Mouse (Mus musculus): ENCODE data around the gene Sycn. TPM values are rescaled to one million over a fixed set of nuclear protein-coding genes. Genes with fewer than 3 reads are reported as not detected.
A peak's percentile ranks its signal among the peaks of the same experiment; 100 is the strongest.
"Not testable (repeated sequence)": the region's sequence is repeated elsewhere in the genome, so short reads cannot be mapped to it uniquely, and the experiment has no call there.

The Sycn gene
- polyA plus RNA-seq (2012; rRNA removed) = 2.1 and 2.4 TPM in 2 replicates

GRCm38 (mm10) chr7:28540526-28540925, at the start of gene Sycn:
Gene Sycn (plus strand): TSS chr7:28540885.
- 80% methylated on average over 4 of the region's 4 CpGs for WGBS
- no peak for DNase-seq
- TF ChIP-seq CTCF (IDR thresholded peaks at IDR 0.05; ENCODE audit: borderline replicate concordance, control insufficient read depth, extremely low read depth, insufficient read depth, low read length, poor library complexity) (no peak), POLR2A (IDR thresholded peaks at IDR 0.05; ENCODE audit: control insufficient read depth, extremely low read depth, insufficient read depth, low read length, poor library complexity) (no peak)

GRCm38 (mm10) chr7:28490903-28491302, 49.8 kb upstream of the Sycn start:
- DNase-seq = no peak
- Histone ChIP-seq H3K4me1 (replicated peaks; ENCODE audit: control insufficient read depth, insufficient read depth, low read length) (peaks cover 3% of the 10 kb centered on the region; the same call in 1 of the 2 replicates), H3K27me3 (ENCODE audit: control insufficient read depth, insufficient read depth, low read length) (no peaks in the 10 kb centered on the region; the same call in 1 of the 2 replicates), H3K36me3 (ENCODE audit: control insufficient read depth, insufficient read depth, low read length) (no peaks in the 10 kb centered on the region), H3K27ac (ENCODE audit: control insufficient read depth, insufficient read depth, low read length) (no peak overlapping the region), H3K4me3 (ENCODE audit: control insufficient read depth, insufficient read depth, low read length) (no peak overlapping the region)
- TF ChIP-seq POLR2A (IDR thresholded peaks at IDR 0.05; ENCODE audit: control insufficient read depth, extremely low read depth, insufficient read depth, low read length, poor library complexity) = no peak
- no peak for TF ChIP-seq CTCF (IDR thresholded peaks at IDR 0.05; ENCODE audit: borderline replicate concordance, control insufficient read depth, extremely low read depth, insufficient read depth, low read length, poor library complexity)
- 41% methylated on average over 14 of the region's 14 CpGs for WGBS

More at GRCm38 (mm10) chr7:28540526-28540925, at the start of gene Sycn:
- H3K27me3 ChIP-seq (ENCODE audit: control insufficient read depth, insufficient read depth, low read length) = no peaks in the 10 kb centered on the region; the same call in 1 of the 2 replicates
- H3K4me3 ChIP-seq (ENCODE audit: control insufficient read depth, insufficient read depth, low read length) = no peak within 1 kb of the TSS
- H3K36me3 ChIP-seq (ENCODE audit: control insufficient read depth, insufficient read depth, low read length) = no peaks in the 10 kb centered on the region
- no peak within 1 kb of the TSS for H3K27ac ChIP-seq (ENCODE audit: control insufficient read depth, insufficient read depth, low read length)
- H3K4me1 ChIP-seq (replicated peaks; ENCODE audit: control insufficient read depth, insufficient read depth, low read length) = peaks cover 8% of the 10 kb centered on the region; the same call in 1 of the 2 replicates

- H3K4me3 ChIP-seq (ENCODE audit: control insufficient read depth, insufficient read depth, low read length) = no peak overlapping the region
- H3K27ac ChIP-seq (ENCODE audit: control insufficient read depth, insufficient read depth, low read length) = no peak overlapping the region
- H3K27me3 ChIP-seq (ENCODE audit: control insufficient read depth, insufficient read depth, low read length) = no peaks in the 10 kb centered on the region; the same call in 1 of the 2 replicates
- no peak for DNase-seq
- H3K4me1 ChIP-seq (replicated peaks; ENCODE audit: control insufficient read depth, insufficient read depth, low read length) = peaks cover 3% of the 10 kb centered on the region; the same call in 1 of the 2 replicates
- 95% methylated on average over 8 of the region's 8 CpGs for WGBS
- no peaks in the 10 kb centered on the region for H3K36me3 ChIP-seq (ENCODE audit: control insufficient read depth, insufficient read depth, low read length)
- TF ChIP-seq POLR2A (IDR thresholded peaks at IDR 0.05; ENCODE audit: control insufficient read depth, extremely low read depth, insufficient read depth, low read length, poor library complexity) (no peak), CTCF (IDR thresholded peaks at IDR 0.05; ENCODE audit: borderline replicate concordance, control insufficient read depth, extremely low read depth, insufficient read depth, low read length, poor library complexity) (no peak)
Observed at GRCm38 (mm10) chr7:28492310-28492709, 48.4 kb upstream of the Sycn start.

- H3K4me3 ChIP-seq (ENCODE audit: control insufficient read depth, insufficient read depth, low read length) = no peak overlapping the region
- WGBS = 93% methylated on average over 11 of the region's 11 CpGs
- no peak for DNase-seq
- H3K27me3 ChIP-seq (ENCODE audit: control insufficient read depth, insufficient read depth, low read length) = no peaks in the 10 kb centered on the region
- H3K27ac ChIP-seq (ENCODE audit: control insufficient read depth, insufficient read depth, low read length) = no peak overlapping the region
- H3K36me3 ChIP-seq (ENCODE audit: control insufficient read depth, insufficient read depth, low read length) = no peaks in the 10 kb centered on the region
- H3K4me1 ChIP-seq (replicated peaks; ENCODE audit: control insufficient read depth, insufficient read depth, low read length) = peaks cover 3% of the 10 kb centered on the region; the same call in 1 of the 2 replicates
- TF ChIP-seq POLR2A (IDR thresholded peaks at IDR 0.05; ENCODE audit: control insufficient read depth, extremely low read depth, insufficient read depth, low read length, poor library complexity) (no peak), CTCF (IDR thresholded peaks at IDR 0.05; ENCODE audit: borderline replicate concordance, control insufficient read depth, extremely low read depth, insufficient read depth, low read length, poor library complexity) (no peak)
Observed at GRCm38 (mm10) chr7:28495426-28495825, 45.3 kb upstream of the Sycn start.

GRCm38 (mm10) chr7:28505585-28505984, 35.1 kb upstream of the Sycn start:
- WGBS = 8% methylated on average over 5 of the region's 5 CpGs
- no peaks in the 10 kb centered on the region for H3K27me3 ChIP-seq (ENCODE audit: control insufficient read depth, insufficient read depth, low read length)
- H3K36me3 ChIP-seq (ENCODE audit: control insufficient read depth, insufficient read depth, low read length) = no peaks in the 10 kb centered on the region
- TF ChIP-seq POLR2A (IDR thresholded peaks at IDR 0.05; ENCODE audit: control insufficient read depth, extremely low read depth, insufficient read depth, low read length, poor library complexity) (no peak), CTCF (IDR thresholded peaks at IDR 0.05; ENCODE audit: borderline replicate concordance, control insufficient read depth, extremely low read depth, insufficient read depth, low read length, poor library complexity) (no peak)
- no peak overlapping the region for H3K27ac ChIP-seq (ENCODE audit: control insufficient read depth, insufficient read depth, low read length)
- no peaks in the 10 kb centered on the region for H3K4me1 ChIP-seq (replicated peaks; ENCODE audit: control insufficient read depth, insufficient read depth, low read length)
- no peak overlapping the region for H3K4me3 ChIP-seq (ENCODE audit: control insufficient read depth, insufficient read depth, low read length)
- peak; percentile 16 for DNase-seq

GRCm38 (mm10) chr7:28509121-28509520, 31.6 kb upstream of the Sycn start:
- WGBS = 100% methylated on average over 2 of the region's 2 CpGs
- not testable (repeated sequence) for H3K4me1 ChIP-seq (replicated peaks; ENCODE audit: control insufficient read depth, insufficient read depth, low read length)

GRCm38 (mm10) chr7:28510405-28510974, 30.2 kb upstream of the Sycn start, which contains the start of gene Ifnl2:
Gene Ifnl2 (minus strand): TSS chr7:28510455.
- WGBS = 60% methylated on average over 8 of the region's 8 CpGs
- H3K4me3 ChIP-seq (ENCODE audit: control insufficient read depth, insufficient read depth, low read length); DNase-seq: not testable (repeated sequence)

More at GRCm38 (mm10) chr7:28509121-28509520, 31.6 kb upstream of the Sycn start:
- not testable (repeated sequence) for DNase-seq; H3K27me3 ChIP-seq (ENCODE audit: control insufficient read depth, insufficient read depth, low read length); H3K27ac ChIP-seq (ENCODE audit: control insufficient read depth, insufficient read depth, low read length); H3K36me3 ChIP-seq (ENCODE audit: control insufficient read depth, insufficient read depth, low read length); H3K4me3 ChIP-seq (ENCODE audit: control insufficient read depth, insufficient read depth, low read length)

More at GRCm38 (mm10) chr7:28510405-28510974, 30.2 kb upstream of the Sycn start, which contains the start of gene Ifnl2:
- H3K4me1 ChIP-seq (replicated peaks; ENCODE audit: control insufficient read depth, insufficient read depth, low read length); H3K36me3 ChIP-seq (ENCODE audit: control insufficient read depth, insufficient read depth, low read length); H3K27ac ChIP-seq (ENCODE audit: control insufficient read depth, insufficient read depth, low read length); H3K27me3 ChIP-seq (ENCODE audit: control insufficient read depth, insufficient read depth, low read length): not testable (repeated sequence)

Measured in thymus, adult 2 months (tissue).